Mouse (Mus musculus) neural tube, embryonic 10.5 days (tissue): Measurements from ENCODE around the gene Rffl.

Experiments used
- DNase-seq: peaks from one replicate; pipeline ENCODE4 v3.0.0-alpha.2; 2017; ENCODE audit warnings: low spot score; ENCODE audit errors: extremely low spot score

Gene Rffl

DNA sequence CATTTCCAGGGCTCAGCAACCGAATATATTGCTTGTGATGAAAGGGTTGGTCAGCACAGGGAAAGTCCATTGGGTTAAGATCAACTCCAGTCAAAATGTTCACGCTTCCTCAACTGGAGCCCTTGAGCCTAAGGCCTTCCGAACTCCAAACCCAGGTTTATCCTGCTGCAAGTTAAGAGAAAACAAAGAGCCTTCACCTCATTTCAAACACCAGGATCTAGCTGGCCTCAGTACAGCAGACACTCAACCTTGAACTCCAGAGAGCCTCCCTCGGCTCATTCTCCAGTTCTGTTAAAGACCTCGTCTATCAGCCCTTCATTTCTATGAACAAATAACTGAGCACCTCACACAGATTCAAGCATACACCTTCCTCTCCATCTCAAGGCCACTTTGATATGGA, 90.9 kb downstream of the Rffl start:
- DNase-seq: no peak

DNA sequence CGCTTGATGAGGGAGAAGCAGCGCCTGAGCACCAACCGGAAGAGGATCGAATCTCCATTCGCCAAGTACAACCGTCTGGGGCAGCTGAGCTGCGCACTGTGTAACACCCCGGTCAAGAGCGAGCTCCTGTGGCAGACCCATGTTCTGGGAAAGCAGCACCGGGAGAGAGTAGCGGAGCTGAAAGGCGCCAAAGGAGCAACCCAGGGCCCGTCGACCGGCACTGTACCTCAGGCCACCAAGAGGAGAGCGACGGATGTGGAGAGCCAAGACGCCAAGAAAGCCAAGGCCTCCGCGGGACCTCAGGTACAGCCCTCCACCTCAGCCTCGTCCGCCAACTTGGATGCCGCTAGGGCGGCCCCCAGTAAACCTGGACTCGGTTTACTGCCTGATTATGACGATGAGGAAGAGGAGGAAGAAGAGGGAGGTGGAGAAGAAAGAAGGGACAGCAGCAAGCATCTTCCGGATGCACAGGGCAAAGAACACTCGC, 106.5 kb downstream of the Rffl start:
- DNase-seq: no peak

DNA sequence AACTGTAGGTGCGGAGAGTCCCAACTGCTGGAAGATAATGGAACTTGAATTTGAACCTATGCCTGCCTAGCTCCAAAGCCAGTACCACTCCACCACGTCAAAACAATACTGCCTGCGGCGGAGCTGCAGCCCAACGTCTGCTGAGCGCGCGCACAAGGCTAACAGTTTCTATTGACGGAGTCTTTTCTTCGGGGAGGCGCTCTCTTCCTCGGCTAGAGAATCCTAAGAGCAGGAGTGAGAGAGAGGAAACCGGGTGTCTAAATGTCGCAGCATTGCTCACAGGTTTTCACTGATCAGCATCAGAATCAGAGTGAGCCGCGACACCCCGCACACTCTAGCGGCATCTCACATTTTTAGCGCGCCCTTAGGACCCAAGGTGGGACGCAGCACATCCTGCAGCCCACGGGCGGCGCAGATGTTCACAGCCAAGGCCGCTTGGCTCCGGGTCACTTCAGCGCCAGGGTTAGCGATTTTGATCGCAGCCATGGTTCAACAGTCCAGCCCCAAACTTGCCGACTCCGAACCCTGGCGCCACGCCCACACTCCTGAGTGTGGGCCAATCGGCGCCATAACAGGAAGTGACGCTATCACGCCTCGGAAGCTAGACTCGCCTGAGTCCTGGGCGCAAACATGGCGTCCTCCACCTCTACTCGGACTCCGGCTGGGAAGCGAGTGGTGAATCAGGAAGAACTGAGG, 107.1 kb downstream of the Rffl start, which contains the start of the genes Cct6b and Zfp830:
Cct6b (minus strand) TSS at position 580 of the 696 bp plus-strand sequence.
Zfp830 (plus strand) TSS at position 604 of the 696 bp plus-strand sequence.
- DNase-seq: peak; percentile 88

DNA sequence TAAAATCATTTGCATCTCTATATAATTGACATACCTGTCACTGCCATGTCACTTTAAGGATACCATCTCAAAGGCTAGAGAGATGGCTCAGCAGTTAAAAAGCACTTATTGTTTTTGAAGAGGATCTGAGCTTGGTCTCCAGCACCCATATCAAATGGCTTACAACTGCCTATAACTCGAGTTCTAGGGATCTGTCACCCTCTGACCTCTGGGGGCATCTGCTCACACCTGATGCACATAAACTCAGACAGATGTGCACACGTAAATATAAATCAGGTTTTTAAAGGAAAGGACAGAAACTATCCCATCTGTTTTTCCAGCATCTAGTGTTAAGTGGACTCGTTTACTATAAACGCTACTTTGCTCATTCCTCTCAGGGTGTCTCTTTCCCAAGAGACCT, 107.7 kb downstream of the Rffl start:
- no peak for DNase-seq

DNA sequence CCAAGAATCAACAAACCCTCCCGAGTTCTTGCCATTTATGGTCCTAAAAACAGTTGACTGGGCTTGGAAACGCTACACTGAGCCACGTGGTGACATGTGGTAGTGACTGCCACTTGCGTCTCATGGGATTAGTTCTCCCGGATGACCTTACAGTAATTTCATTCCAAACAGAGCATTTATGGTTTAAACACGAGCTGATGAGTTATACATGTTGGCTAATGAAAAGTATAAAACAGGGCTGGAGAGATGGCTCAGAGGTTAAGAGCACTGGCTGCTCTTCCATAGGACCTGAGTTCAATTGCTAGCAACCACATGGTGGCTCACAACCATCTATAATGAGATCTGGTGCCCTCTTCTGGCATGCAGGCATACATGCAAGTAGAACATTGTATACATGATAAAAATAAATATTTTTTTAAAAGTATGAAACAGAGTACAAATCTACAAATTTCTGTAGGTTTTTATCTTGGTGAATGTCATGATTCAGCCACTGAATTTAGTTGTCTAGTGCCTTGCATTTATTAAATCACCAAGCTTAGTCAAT, 108.7 kb downstream of the Rffl start:
- DNase-seq: no peak

DNA sequence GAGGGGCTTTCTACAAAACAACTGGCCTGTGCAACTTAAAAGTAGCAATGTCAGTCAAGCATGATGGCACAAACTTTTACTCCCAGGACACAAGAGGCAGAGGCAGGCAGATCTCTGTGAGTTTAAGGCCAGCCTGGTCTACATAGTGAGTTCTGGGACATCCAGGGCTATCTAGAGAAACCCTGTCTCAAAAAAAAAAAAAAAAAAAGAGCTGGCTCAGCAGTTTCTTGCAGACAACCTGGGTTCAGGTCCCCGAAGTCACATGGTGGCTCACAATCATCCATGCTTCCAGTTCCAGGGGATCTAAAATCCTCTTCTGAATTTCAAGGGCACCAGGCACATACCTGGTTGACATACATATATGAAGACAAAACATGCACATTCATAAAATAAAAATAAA, 115.1 kb downstream of the Rffl start:
- DNase-seq: no peak
